Mouse (Mus musculus) embryo, embryonic 10 days (tissue): ENCODE measurements at regions not wholly inside any gene's neighbourhood (a gene's known extent, or its start where the extent isn't known, plus 50 kb on each side); places are given as distances from the start of the nearest gene placed in this dataset.

Experiments
- DNase-seq: peaks from one replicate; pipeline ENCODE4 v3.0.0-alpha.2; 2015; ENCODE audit warnings: low spot score

DNA sequence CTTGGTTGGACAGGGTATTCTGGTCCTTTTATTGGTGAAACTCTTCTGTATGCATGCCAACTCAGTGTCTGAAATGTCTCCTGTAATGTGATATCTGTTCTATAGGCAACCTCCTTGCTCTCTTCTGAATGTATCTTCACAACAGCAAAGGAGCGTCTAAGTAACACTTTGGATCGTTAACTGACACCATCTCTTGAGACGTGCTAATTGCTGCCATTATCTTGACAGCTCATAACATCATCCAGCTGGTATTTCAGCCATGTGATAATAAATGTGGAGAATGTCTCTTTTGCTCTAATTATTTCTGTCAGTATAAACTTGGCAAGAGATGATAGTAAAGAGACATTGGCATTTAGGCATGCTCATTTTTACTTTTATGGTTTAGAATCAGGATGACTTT, 68.8 kb upstream of the Col8a1 start:
- DNase-seq, result peak; percentile 5

DNA sequence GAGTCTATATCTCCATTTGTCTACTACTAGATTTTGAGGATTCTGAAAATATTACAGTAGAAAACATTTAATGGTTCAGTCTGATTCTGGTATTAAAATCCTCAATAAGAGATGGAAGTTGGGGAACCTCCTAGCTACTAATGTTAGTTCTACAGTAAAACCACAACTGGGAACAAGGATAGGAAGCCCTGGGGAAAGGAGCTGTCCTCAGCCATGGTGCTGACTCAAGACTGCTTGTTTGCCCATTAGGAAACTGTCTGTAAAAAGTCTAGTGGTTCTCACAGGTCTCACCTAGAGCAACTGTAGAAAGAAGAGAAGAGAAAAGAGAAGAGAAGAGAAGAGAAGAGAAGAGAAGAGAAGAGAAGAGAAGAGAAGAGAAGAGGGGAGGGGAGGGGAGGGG, 90.9 kb upstream of the Col8a1 start:
- peak; percentile 76 for DNase-seq

DNA sequence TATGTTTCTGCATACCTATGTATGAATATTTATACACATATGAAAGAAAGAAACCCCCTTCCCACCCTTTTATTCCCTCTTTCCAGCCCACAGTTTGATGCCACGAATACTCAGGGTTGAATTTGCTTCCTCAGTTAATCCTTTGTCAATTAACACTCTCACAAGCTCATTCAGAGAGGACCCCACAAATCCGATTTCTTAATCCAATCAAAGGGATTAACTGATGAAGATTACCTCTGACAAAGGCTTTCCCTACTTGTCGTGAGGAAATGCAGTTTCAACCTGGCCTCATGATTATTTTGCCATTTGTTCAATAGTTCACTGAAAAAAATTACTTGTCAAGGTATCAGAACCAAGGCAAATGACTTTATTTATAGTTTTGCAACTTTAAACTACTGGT, 91.8 kb upstream of the Col8a1 start:
- DNase-seq, result no peak

DNA sequence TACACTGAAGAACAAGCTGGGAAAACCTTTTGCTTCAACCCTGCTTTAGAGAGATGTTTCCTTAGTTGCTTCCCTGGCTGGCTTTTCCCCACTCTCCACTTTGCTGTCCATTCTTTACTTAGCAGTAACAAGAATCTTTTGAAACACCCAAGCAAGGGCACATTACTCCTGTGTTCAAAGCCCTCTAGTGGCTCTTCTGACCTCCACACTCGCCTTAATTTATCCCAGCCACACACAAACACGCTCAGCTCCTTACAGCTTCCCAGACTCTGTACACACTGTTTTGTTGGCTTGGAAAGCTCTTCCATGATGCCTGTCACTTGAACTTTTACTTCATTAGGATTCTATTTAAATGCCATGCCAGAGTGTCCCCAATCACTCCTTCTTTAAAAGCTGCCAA, 97.3 kb upstream of the Col8a1 start:
- DNase-seq, result peak; percentile 21

DNA sequence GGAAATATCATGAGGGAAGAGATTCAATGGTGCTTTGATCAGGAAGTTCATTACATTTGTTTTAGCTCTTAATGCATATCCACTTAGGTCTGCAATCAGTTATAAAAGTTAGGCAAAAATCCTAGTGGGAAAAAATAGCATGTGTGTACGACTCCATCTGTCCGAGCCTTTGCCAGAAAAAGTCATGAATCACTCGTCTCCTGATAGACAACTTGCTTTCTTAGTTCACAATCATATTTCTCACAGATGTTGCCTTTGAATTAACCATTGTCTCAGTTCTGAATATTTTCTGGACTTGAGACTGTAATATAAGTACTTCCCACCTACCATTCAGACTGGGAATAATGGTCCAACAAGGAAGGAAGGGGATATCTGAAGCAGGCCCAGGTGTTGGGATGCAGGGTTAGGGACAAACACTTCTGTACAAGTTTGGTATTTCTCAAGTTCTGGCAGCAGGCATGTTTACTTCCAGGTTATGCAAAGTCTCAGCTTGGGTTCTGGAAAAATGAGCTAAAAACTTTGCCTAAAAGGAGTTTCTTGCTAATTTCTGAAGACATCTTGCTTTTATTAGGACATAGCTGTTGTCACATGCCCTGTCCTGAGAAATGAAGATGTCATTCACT, 98.4 kb upstream of the Col8a1 start:
- DNase-seq, result no peak

DNA sequence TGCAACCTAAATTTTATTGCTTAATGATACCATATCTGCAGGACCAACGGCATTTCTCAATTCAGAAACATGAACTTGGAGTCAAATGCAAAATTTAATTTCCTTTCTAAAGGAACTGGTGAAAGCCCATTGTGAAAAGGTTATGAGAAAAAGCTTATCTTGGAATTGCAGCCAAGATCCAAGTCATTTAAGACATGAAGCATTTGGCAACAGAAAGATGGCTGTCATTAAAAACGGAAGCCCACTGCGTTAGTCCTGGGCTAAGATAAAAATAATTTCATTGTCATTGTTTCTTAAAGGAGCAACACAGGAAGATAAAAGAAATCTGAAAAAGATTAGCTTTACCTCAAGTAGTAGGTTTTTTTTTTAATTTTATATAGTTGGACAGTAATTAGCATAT, 99.2 kb upstream of the Col8a1 start:
- DNase-seq, result no peak

DNA sequence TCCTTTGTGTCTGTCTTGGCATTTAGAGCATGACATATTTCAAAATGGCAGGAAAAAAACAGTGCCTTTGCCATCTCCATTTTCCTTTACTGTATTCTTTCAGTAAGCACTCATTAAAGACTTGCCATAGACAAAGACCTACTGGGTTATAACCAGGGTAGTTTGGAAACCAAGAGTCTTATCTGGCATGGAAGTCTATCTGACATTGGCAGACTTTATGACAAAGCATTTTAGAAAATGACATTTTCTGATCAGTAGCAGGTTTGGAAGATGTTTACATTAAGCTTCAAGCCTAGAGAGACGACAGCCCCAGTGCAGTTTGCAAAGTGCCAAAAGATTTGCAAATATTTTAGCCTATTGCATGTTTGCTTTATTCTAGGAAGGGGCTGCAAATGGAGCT, 102.5 kb upstream of the Col8a1 start:
- DNase-seq, result no peak

DNA sequence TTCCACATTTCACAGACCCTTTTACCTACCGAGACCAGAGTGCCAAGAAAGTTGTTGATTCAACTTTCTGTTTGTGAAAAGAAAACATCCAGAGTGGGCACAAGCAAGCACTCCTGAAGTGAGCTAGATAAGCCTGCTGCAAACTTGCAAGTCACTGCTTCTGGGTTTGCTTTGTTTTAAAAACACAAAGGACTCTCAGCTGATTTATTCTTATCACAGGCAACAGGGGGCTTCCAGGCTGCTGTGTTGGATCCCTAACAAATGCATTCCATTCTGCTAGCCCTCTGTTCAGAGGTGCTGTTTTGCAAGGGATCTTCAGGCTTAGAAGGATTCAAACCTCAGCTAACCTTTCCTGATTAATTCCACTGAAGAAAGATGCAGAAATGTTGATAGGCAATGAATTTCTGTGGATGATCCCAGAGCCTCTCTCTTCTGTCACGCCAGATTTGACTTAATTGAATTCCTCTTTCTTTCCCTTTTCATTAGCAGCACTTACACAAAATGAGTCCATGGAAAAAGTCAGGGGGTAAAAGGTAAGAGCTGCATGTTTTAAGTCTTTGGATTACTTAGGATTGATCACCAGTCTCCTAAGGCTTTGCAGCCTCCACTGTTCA, 103.7 kb upstream of the Col8a1 start:
- peak; percentile 20 for DNase-seq

DNA sequence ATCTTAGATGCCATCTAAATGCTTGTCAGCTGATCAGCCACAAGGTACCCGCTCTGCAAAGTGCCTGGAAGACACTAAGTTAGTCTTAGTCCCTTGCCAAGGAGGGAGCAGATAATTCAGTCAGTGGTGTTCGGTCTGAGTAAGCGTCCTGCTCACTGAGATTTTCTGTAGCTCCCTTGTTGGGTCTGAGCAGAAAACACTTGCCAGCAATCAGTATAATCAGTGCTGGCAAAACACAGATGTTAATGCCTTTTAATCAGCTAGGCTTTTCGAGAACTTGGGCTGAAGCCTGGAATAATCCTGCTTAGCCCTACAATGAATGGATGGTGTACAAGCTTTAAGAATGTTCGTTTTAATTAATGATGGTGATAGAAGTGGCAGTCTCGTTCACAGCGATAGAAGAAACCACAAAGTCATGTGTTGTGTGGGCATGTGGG, 104.2 kb upstream of the Col8a1 start:
- DNase-seq, result peak; percentile 19

DNA sequence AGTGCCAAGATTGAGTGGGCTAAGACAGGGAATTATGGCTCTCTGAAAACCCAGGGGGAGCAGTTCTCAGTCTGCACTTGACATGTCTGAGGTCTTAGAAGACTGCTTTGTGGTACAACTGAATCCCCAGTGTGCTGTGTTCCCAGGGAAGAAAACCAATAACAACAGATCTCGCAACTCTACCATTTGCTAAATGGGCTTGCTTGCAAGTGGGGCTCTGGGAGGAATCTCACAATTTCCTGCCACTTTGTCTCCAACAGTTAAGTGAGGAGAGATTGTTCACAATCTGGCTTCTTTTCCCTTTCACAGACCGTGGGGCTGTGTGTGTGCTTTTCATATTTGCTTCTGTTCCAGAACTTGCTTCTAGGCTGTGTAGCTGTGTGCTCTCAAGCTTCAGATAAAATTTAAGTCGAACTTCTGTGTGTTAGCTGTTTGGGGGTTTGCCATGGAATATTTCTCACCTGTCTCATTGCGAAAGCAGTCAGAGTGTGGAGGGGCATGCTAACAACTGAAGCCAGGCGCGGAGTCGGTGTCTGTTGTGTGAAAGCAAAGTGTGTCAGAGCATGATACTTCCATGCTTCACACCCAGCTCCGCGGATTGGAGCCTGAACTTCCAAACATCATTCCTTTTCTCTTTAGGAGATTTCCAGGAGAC, 108.8 kb upstream of the Col8a1 start:
- DNase-seq, result no peak

DNA sequence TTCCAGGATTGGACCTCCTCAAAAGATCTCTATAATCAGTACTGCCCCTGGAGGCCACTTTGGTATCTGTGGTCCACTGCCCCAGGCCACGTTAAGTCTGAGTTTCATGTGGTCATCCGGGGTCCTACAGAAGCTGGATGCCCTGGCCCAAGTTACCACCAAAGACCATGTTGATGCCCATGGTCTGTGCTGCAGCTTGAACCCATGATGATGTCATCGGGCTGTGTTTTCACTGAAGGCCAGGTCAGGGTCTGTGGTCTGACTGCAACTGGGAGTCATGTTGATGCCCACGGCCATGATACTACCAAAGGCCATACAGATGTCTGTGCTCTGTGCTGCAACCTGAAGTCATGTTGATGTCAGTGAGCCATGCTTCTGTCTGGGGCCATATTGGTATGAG, 122.3 kb upstream of the Col8a1 start:
- DNase-seq, result no peak

DNA sequence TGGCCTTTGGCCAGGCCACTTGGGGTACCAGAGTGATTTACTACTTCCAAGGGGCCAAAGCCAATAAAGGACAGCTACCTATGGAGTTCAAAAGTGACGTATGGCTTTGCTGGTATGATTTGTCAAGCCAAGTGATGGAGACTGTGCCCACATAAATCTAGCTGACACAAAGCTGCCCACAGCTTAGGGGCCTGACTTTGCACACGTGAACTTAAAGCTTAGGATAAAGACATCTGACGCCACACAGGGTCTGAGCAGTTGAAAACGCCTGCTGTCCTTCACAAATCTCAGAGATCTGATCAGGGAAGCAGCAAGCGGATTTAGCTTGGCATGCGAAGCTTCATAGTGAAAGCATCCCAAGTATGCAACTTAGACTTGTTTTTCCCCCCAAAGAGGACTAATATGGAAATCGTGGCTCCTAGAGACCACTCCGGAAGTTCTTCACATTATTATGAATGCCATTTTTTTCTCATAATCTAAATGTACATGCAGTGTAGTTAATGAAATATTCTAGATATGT, 127.1 kb upstream of the Col8a1 start:
- DNase-seq, result no peak

DNA sequence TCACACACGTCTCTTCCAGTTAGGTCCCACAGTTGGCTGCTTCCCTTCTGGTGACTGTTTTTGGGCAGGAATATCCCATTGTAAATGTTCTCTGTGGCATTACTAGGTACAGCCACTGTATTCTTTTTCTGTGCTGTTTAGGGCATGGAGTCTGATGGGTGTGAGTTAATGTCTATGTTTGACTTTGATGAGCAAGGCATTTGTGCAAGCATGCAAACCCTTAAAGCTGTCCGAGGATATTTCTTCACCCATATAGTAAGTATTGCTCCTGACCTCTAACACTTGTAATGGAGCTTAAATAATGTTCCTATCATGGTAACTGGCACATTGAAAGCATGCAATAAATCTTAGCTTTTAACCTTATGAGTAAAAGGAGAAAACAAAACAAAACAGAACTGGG, 133.6 kb upstream of the Col8a1 start:
- DNase-seq, result no peak

DNA sequence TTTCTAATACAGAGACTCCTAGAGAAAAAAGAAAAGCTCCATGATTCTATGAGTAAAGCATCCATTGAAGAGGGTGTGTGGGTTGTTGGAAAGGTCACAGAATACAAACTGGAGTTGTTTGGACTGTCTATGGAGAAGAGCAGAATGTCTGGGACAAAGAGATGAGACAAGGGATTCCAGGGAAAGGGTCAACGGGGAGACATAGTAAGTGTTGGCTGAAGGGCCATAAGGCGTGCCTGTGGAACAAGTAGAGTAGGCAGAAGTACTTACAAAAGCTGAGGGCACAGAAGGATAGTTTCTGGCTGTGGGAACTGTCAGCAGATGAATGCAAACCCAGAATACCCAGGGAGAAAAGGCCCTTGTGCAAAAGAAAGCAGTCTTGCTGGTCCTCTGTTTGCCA, 134.0 kb upstream of the Col8a1 start:
- DNase-seq, result peak; percentile 31

DNA sequence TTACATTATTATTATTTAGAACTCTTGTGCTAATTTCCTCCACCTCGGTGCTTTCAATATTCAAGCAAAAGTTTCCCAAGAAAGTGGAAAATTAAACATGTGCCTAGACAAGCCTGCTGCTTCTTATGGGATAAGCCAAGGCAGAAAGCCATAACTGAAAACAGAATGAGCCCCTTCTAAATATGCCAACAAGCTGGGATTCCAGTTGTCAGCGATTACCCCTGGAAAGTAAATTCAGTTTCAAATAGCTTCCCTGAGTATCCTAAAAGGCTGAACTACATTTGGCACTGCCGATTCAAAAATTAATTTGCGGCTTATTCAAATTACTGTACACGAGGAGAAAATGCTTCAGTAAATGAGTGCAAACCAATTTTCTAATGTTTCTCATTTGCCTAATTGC, 135.6 kb upstream of the Col8a1 start:
- DNase-seq, result no peak

DNA sequence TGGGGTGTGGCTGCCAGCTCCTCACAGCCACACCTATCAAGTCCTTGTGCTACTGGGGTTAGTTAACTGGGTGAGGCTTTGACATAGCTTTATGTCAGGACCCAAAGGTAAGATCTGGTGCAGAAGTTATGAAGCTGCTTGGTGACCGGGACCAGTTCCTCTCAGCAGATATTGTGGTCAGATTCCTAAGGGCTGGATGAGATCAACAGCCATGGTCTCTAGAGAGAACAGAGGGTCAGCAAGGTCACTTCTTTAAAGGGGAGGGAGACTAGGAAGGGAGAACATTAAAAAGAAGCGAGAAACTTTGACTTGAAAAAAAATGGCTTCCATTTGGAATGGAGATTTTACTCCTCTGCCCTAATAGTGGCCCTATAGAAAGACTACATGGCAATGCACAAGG, 138.6 kb upstream of the Col8a1 start:
- DNase-seq, result no peak

DNA sequence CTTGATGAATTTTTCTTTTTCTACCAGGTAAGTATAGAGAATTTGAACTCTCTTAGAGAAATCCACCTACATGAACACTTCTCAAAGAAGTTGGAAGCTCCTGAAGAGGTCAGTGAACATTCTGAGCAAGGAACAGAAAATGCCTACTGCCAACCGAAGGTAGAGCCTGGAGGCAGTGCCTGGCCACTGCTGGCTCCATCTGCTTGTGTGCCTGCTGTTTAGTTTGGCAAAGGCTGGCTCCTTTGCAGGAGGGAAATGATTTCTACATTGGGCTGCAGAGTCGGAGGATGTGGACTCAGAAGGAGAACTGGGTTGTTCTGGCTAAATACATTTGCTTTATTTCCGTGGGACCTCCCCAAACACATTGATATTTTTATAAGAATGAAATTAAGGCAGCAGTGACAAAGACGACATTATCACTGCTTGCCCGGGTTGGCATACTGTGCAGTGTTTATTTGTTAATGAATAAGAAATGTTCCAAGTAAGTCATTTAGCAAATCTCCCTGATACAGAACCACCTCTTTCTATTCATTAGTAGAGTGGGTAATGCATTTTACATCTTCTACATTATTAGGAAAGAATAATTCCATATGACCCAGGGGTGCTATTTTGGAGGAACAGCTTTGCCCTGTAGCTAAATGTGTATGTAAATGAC, 139.3 kb upstream of the Col8a1 start:
- DNase-seq, result no peak

DNA sequence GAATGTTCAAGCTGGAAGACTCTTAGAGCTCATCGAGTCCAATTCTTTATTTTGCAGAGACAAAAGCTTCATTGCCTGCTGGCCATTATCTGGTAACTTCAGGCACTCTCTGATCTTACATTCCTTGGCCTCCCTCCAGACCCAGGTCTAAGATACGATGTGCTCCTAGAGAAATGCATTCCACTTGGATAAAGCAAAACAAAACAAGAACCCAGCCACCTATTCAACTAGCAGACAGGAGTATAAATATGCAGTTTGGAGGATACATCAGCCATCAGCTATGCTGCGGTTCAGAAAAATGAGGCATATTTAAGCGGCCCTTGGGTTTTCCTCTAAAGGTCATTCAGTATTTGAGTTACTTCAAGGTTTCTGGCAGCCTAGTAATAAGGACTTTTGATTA, 146.5 kb upstream of the Col8a1 start:
- DNase-seq, result no peak

DNA sequence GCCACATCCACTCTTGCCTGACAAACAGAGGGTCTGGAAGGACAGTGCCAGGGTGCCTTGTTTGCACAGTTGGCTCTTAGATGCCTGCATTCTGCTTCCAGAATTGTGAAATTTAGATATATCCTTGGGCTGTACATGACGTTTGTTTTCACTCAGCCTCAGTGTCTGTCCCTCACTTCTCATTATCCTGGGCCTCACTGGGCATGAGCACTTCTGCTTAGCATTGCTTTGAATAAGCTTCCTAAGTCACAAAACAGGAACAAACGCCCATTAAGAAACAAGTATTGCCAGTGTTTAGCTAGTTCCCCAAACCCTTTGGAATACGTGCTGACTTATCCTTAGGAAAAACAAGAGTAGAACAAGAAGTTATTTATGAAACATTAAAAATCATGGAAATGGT, 148.0 kb upstream of the Col8a1 start:
- DNase-seq, result no peak

DNA sequence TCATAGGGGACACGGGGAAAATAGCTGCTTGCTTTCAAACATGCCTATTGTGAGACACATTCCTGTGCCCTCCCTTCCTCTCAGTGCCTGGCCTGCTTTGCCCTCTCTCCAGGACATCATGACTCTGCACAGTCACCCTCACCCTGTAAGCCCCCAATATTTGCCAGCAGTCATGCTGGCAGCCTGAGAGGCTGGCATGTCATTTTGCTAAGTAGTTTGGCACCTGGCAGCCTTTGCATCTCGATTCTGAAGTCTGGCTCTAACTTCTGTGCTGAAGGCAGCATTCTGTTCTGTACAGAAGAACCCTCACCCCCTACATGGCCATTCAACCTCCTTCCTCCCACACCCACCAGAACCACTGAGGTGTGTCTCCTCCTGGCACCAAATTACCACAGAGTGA, 157.5 kb upstream of the Col8a1 start:
- no peak for DNase-seq

DNA sequence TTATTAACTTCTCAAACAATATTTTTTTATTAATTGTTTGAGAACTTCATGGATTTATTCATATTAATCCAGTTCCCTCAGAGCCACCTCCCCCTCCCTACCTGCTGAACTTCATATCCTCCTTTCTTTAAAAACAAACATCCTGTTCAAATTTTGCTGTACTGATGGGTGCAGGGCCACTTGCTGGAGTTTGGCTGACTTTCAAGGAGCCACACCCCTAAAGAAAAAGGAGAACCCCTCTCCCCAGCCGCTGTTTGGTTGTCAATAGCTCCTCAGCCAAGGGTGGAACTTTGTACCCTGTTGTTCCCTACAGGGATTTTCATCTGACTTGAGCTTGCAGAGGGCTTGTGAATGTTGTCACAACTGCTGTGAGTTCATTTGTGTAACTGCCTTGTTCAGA, 160.0 kb upstream of the Col8a1 start:
- no peak for DNase-seq

DNA sequence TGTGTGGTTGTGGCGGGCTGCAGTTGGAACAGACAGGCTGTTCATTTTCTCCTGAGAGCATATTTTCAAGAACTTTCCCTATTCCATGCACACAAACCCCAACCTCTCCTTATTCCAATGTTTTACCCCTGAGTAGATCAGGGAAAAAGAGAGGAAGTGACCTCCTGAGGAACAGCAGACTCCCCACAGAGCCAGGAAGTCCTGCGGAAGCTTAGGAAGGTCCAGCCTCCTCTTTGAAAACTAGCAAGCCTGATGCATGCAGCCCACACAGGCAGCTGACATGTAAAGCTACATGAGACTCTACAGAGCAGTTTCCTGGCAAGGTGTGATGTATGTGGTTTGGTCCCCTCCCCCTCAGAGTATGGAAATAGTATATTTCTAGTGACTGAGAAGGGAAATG, 160.9 kb upstream of the Col8a1 start:
- no peak for DNase-seq
